Mouse (Mus musculus) intestine, postnatal 0 days (tissue): ENCODE data around the gene Sobp. TPM values are rescaled to one million over a fixed set of nuclear protein-coding genes. Genes with fewer than 3 reads are reported as not detected.
A peak's percentile ranks its signal among the peaks of the same experiment; 100 is the strongest.

Experiments used
- ATAC-seq: fragments of 200-750 bp; cut with Nextera tagmentation; 2 replicates; pipeline ENCODE4 v1.8.0; 2017; ENCODE audit warnings: mild to moderate bottlenecking, moderate TSS enrichment, moderate library complexity
- H3K27ac ChIP-seq: fragments of 300-500 bp; sonication (generic); 2 replicates; pipeline ENCODE4 v1.5.1; 2014; ENCODE audit warnings: mild to moderate bottlenecking, low read depth, low read length, moderate library complexity
- H3K27me3 ChIP-seq: fragments of 300-500 bp; sonication (generic); replicated peaks from 2 replicates; pipeline ENCODE4 v1.6.1; 2014; ENCODE audit warnings: low read length, mixed read lengths; ENCODE audit not compliant: control insufficient read depth, insufficient read depth
- H3K36me3 ChIP-seq: fragments of 300-500 bp; sonication (generic); 2 replicates; pipeline ENCODE4 v1.6.1; 2014; ENCODE audit warnings: mild to moderate bottlenecking, moderate library complexity; ENCODE audit not compliant: control insufficient read depth, insufficient read depth
- H3K4me1 ChIP-seq: fragments of 300-500 bp; sonication (generic); replicated peaks from 2 replicates; pipeline ENCODE4 v1.6.1; 2014; ENCODE audit warnings: antibody characterized with exemption, low read length, mixed read lengths; ENCODE audit not compliant: control insufficient read depth, insufficient read depth
- H3K4me2 ChIP-seq: fragments of 300-500 bp; sonication (generic); replicated peaks from 2 replicates; pipeline ENCODE4 v1.6.1; 2014; ENCODE audit warnings: low read depth, mild to moderate bottlenecking, moderate library complexity
- H3K4me3 ChIP-seq: fragments of 300-500 bp; sonication (generic); 2 replicates; pipeline ENCODE4 v1.5.1; 2014; ENCODE audit warnings: low read depth, low read length
- H3K9ac ChIP-seq: fragments of 300-500 bp; sonication (generic); 2 replicates; pipeline ENCODE4 v1.6.1; 2014; ENCODE audit warnings: mild to moderate bottlenecking, low read depth, low read length
- H3K9me3 ChIP-seq: fragments of 300-500 bp; sonication (generic); 2 replicates; pipeline ENCODE4 v1.6.1; 2016; ENCODE audit warnings: mixed run types; ENCODE audit not compliant: control insufficient read depth
- CTCF ChIP-seq: sonication (generic); IDR thresholded peaks from 2 replicates; pipeline ENCODE4 v1.5.1; 2016; ENCODE audit warnings: low read depth, mild to moderate bottlenecking, control low read depth, antibody characterized with exemption, moderate library complexity
- WGBS: fragments of 180-500 bp; shearing (Covaris S2); extraction: QIAGEN DNeasy Blood & Tissue Kit; methylation state at CpG from one replicate; pipeline ENCODE4 v1.1.7; 2014; 5-methylcytosine and 5-hydroxymethylcytosine counted together
- polyA plus RNA-seq: library from polyadenylated mRNA; unstranded; fragments of >200 nt; fragmentation: Nextera tagmentation; extraction: Ambion mirVana; gene quantifications from 2 replicates; pipeline ENCODE4 v1.2.1, GENCODE M21; 2015

The Sobp gene
- polyA plus RNA-seq, 1 experiment from 2014 or later: 0.99 TPM

- H3K9me3 ChIP-seq: no peaks in the 10 kb centered on the region
- no peak overlapping the region for H3K4me2 ChIP-seq
- H3K36me3 ChIP-seq: no peaks in the 10 kb centered on the region
- no peaks in the 10 kb centered on the region; the same call in 1 of the 2 replicates for H3K4me1 ChIP-seq
- no peak for ATAC-seq
- no peak overlapping the region for H3K4me3 ChIP-seq
- H3K27ac ChIP-seq: no peak overlapping the region
- WGBS: 80% methylated on average over 10 of the region's 10 CpGs
- no peak overlapping the region for H3K9ac ChIP-seq
- peaks cover 53% of the 10 kb centered on the region for H3K27me3 ChIP-seq
- TF ChIP-seq CTCF: no peak
These were observed 150.7 kb downstream of the Sobp start for GRCm38 (mm10) chr10:43023454-43024194.

GRCm38 (mm10) chr10:43022190-43022761 lies 152.1 kb downstream of the Sobp start:
- ATAC-seq: no peak
- no peaks in the 10 kb centered on the region; the same call in 1 of the 2 replicates for H3K4me1 ChIP-seq
- H3K4me2 ChIP-seq: peak overlapping the region; percentile 97
- no peak overlapping the region for H3K27ac ChIP-seq
- peak overlapping the region; percentile 60; the same call in 1 of the 2 replicates for H3K4me3 ChIP-seq
- H3K9ac ChIP-seq: no peak overlapping the region
- TF ChIP-seq CTCF: no peak
- H3K36me3 ChIP-seq: no peaks in the 10 kb centered on the region
- no peaks in the 10 kb centered on the region for H3K9me3 ChIP-seq
- peaks cover 55% of the 10 kb centered on the region for H3K27me3 ChIP-seq
- 9% methylated on average over 29 of the region's 29 CpGs for WGBS

GRCm38 (mm10) chr10:43021512-43022116 lies 152.7 kb downstream of the Sobp start:
- peaks cover 60% of the 10 kb centered on the region for H3K27me3 ChIP-seq
- TF ChIP-seq CTCF: no peak
- peak overlapping the region; percentile 50; the same call in 1 of the 2 replicates for H3K9ac ChIP-seq
- H3K4me3 ChIP-seq: peak overlapping the region; percentile 60
- H3K36me3 ChIP-seq: no peaks in the 10 kb centered on the region
- H3K4me1 ChIP-seq: no peaks in the 10 kb centered on the region; the same call in 1 of the 2 replicates
- H3K9me3 ChIP-seq: no peaks in the 10 kb centered on the region
- no peak overlapping the region for H3K27ac ChIP-seq
- H3K4me2 ChIP-seq: peak overlapping the region; percentile 97
- ATAC-seq: no peak
- WGBS: 1% methylated on average over 69 of the region's 69 CpGs

- Histone ChIP-seq H3K36me3 (no peaks in the 10 kb centered on the region), H3K9ac (peak overlapping the region; percentile 50; the same call in 1 of the 2 replicates), H3K9me3 (no peaks in the 10 kb centered on the region), H3K27ac (no peak overlapping the region), H3K4me2 (peak overlapping the region; percentile 97), H3K27me3 (peaks cover 60% of the 10 kb centered on the region), H3K4me1 (no peaks in the 10 kb centered on the region; the same call in 1 of the 2 replicates), H3K4me3 (peak overlapping the region; percentile 60)
- no peak for ATAC-seq
- WGBS: 5% methylated on average over 34 of the region's 35 CpGs
- TF ChIP-seq CTCF: no peak
These were observed 153.3 kb downstream of the Sobp start for GRCm38 (mm10) chr10:43021017-43021416.

GRCm38 (mm10) chr10:43014782-43015181 lies 159.5 kb downstream of the Sobp start:
- no peak for ATAC-seq
- Histone ChIP-seq H3K9me3 (no peaks in the 10 kb centered on the region), H3K27ac (no peak overlapping the region), H3K9ac (no peak overlapping the region), H3K36me3 (no peaks in the 10 kb centered on the region), H3K4me2 (no peak overlapping the region), H3K4me3 (no peak overlapping the region), H3K27me3 (peaks cover 12% of the 10 kb centered on the region; the same call in 1 of the 2 replicates), H3K4me1 (no peaks in the 10 kb centered on the region)
- WGBS: 79% methylated on average over 5 of the region's 5 CpGs
- no peak for TF ChIP-seq CTCF

GRCm38 (mm10) chr10:43014358-43014757 lies 160.0 kb downstream of the Sobp start:
- Histone ChIP-seq H3K27me3 (peaks cover 9% of the 10 kb centered on the region; the same call in 1 of the 2 replicates), H3K4me1 (no peaks in the 10 kb centered on the region), H3K4me3 (no peak overlapping the region), H3K9ac (no peak overlapping the region), H3K36me3 (no peaks in the 10 kb centered on the region), H3K9me3 (no peaks in the 10 kb centered on the region), H3K27ac (no peak overlapping the region), H3K4me2 (no peak overlapping the region)
- no peak for TF ChIP-seq CTCF
- no peak for ATAC-seq
- 82% methylated on average over 4 of the region's 4 CpGs for WGBS
